Mouse (Mus musculus): ENCODE results near the gene Zfp961. TPM values are rescaled to one million over a fixed set of nuclear protein-coding genes. Genes with fewer than 3 reads are reported as not detected.
"Not testable (repeated sequence)": the region's sequence is repeated elsewhere in the genome, so short reads cannot be mapped to it uniquely, and the experiment has no call there.

The Zfp961 gene
- polyA plus RNA-seq, 1 experiment from 2014 or later: 22.9 TPM

GRCm38 (mm10) chr8:71952961-71953700 is 2.3 kb downstream of the Zfp961 start:
- H3K27ac ChIP-seq (ENCODE audit: low read depth, low read length); H3K4me1 ChIP-seq (ENCODE audit: control insufficient read depth, insufficient read depth, low read length); H3K9ac ChIP-seq (ENCODE audit: low read length); DNase-seq (ENCODE audit: low spot score); H3K4me2 ChIP-seq (ENCODE audit: low read depth); H3K4me3 ChIP-seq (ENCODE audit: low read depth, low read length); H3K27me3 ChIP-seq (ENCODE audit: control insufficient read depth, insufficient read depth, low read length); H3K9me3 ChIP-seq (ENCODE audit: control insufficient read depth, low read length); H3K36me3 ChIP-seq (ENCODE audit: control insufficient read depth, insufficient read depth, low read length); ATAC-seq (ENCODE audit: insufficient read depth, low FRiP score, low TSS enrichment): not testable (repeated sequence)
- WGBS: 94% methylated on average over 16 of the region's 16 CpGs

- DNase-seq (ENCODE audit: low spot score) (no peak), ATAC-seq (ENCODE audit: insufficient read depth, low FRiP score, low TSS enrichment) (no peak)
- WGBS: 96% methylated on average over 9 of the region's 9 CpGs
- H3K9me3 ChIP-seq (ENCODE audit: control insufficient read depth, low read length): no peaks in the 10 kb centered on the region
- no peaks in the 10 kb centered on the region for H3K36me3 ChIP-seq (ENCODE audit: control insufficient read depth, insufficient read depth, low read length)
- no peak overlapping the region for H3K4me2 ChIP-seq (ENCODE audit: low read depth)
- H3K4me1 ChIP-seq (ENCODE audit: control insufficient read depth, insufficient read depth, low read length): peaks cover 4% of the 10 kb centered on the region; the same call in 1 of the 2 replicates
- H3K27ac ChIP-seq (ENCODE audit: low read depth, low read length): no peak overlapping the region
- no peaks in the 10 kb centered on the region for H3K27me3 ChIP-seq (ENCODE audit: control insufficient read depth, insufficient read depth, low read length)
- H3K9ac ChIP-seq (ENCODE audit: low read length): no peak overlapping the region
- no peak overlapping the region for H3K4me3 ChIP-seq (ENCODE audit: low read depth, low read length)
Measured at GRCm38 (mm10) chr8:71954666-71955065, 3.8 kb downstream of the Zfp961 start.

GRCm38 (mm10) chr8:71960483-71960882 is 9.6 kb downstream of the Zfp961 start:
- no peaks in the 10 kb centered on the region for H3K27me3 ChIP-seq (ENCODE audit: control insufficient read depth, insufficient read depth, low read length)
- no peak overlapping the region for H3K9ac ChIP-seq (ENCODE audit: low read length)
- no peak overlapping the region for H3K27ac ChIP-seq (ENCODE audit: low read depth, low read length)
- H3K4me1 ChIP-seq (ENCODE audit: control insufficient read depth, insufficient read depth, low read length): no peaks in the 10 kb centered on the region
- DNase-seq (ENCODE audit: low spot score) (no peak), ATAC-seq (ENCODE audit: insufficient read depth, low FRiP score, low TSS enrichment) (no peak)
- peaks cover 6% of the 10 kb centered on the region for H3K36me3 ChIP-seq (ENCODE audit: control insufficient read depth, insufficient read depth, low read length)
- no peak overlapping the region for H3K4me3 ChIP-seq (ENCODE audit: low read depth, low read length)
- no peak overlapping the region for H3K4me2 ChIP-seq (ENCODE audit: low read depth)
- no peaks in the 10 kb centered on the region for H3K9me3 ChIP-seq (ENCODE audit: control insufficient read depth, low read length)

- Histone ChIP-seq H3K4me2 (ENCODE audit: low read depth) (no peak overlapping the region), H3K9ac (ENCODE audit: low read length) (no peak overlapping the region), H3K27ac (ENCODE audit: low read depth, low read length) (no peak overlapping the region), H3K9me3 (ENCODE audit: control insufficient read depth, low read length) (no peaks in the 10 kb centered on the region), H3K36me3 (ENCODE audit: control insufficient read depth, insufficient read depth, low read length) (peaks cover 13% of the 10 kb centered on the region), H3K27me3 (ENCODE audit: control insufficient read depth, insufficient read depth, low read length) (no peaks in the 10 kb centered on the region), H3K4me1 (ENCODE audit: control insufficient read depth, insufficient read depth, low read length) (no peaks in the 10 kb centered on the region), H3K4me3 (ENCODE audit: low read depth, low read length) (no peak overlapping the region)
- no peak for ATAC-seq (ENCODE audit: insufficient read depth, low FRiP score, low TSS enrichment)
- DNase-seq (ENCODE audit: low spot score): no peak
- 89% methylated on average over 5 of the region's 5 CpGs for WGBS
Measured at GRCm38 (mm10) chr8:71961796-71962195, 11.0 kb downstream of the Zfp961 start.

GRCm38 (mm10) chr8:71964051-71964450 is 13.2 kb downstream of the Zfp961 start:
- Histone ChIP-seq H3K9ac (ENCODE audit: low read length) (no peak overlapping the region), H3K36me3 (ENCODE audit: control insufficient read depth, insufficient read depth, low read length) (peaks cover 21% of the 10 kb centered on the region), H3K27me3 (ENCODE audit: control insufficient read depth, insufficient read depth, low read length) (no peaks in the 10 kb centered on the region), H3K4me1 (ENCODE audit: control insufficient read depth, insufficient read depth, low read length) (no peaks in the 10 kb centered on the region), H3K4me2 (ENCODE audit: low read depth) (no peak overlapping the region), H3K9me3 (ENCODE audit: control insufficient read depth, low read length) (no peaks in the 10 kb centered on the region), H3K27ac (ENCODE audit: low read depth, low read length) (no peak overlapping the region), H3K4me3 (ENCODE audit: low read depth, low read length) (no peak overlapping the region)
- WGBS: 92% methylated on average over 3 of the region's 3 CpGs
- DNase-seq (ENCODE audit: low spot score) (no peak), ATAC-seq (ENCODE audit: insufficient read depth, low FRiP score, low TSS enrichment) (no peak)

GRCm38 (mm10) chr8:71965166-71965565 is 14.3 kb downstream of the Zfp961 start:
- H3K9me3 ChIP-seq (ENCODE audit: control insufficient read depth, low read length): no peaks in the 10 kb centered on the region
- WGBS: 83% methylated on average over 2 of the region's 2 CpGs
- no peak for ATAC-seq (ENCODE audit: insufficient read depth, low FRiP score, low TSS enrichment)
- no peaks in the 10 kb centered on the region for H3K4me1 ChIP-seq (ENCODE audit: control insufficient read depth, insufficient read depth, low read length)
- no peak overlapping the region for H3K27ac ChIP-seq (ENCODE audit: low read depth, low read length)
- H3K4me2 ChIP-seq (ENCODE audit: low read depth): no peak overlapping the region
- no peak overlapping the region for H3K9ac ChIP-seq (ENCODE audit: low read length)
- DNase-seq (ENCODE audit: low spot score): no peak
- H3K4me3 ChIP-seq (ENCODE audit: low read depth, low read length): no peak overlapping the region
- H3K36me3 ChIP-seq (ENCODE audit: control insufficient read depth, insufficient read depth, low read length): peaks cover 21% of the 10 kb centered on the region
- H3K27me3 ChIP-seq (ENCODE audit: control insufficient read depth, insufficient read depth, low read length): no peaks in the 10 kb centered on the region

- Histone ChIP-seq H3K4me3 (ENCODE audit: low read depth, low read length) (no peak overlapping the region), H3K27ac (ENCODE audit: low read depth, low read length) (no peak overlapping the region), H3K27me3 (ENCODE audit: control insufficient read depth, insufficient read depth, low read length) (no peaks in the 10 kb centered on the region), H3K9me3 (ENCODE audit: control insufficient read depth, low read length) (no peaks in the 10 kb centered on the region), H3K36me3 (ENCODE audit: control insufficient read depth, insufficient read depth, low read length) (peaks cover 21% of the 10 kb centered on the region), H3K4me2 (ENCODE audit: low read depth) (no peak overlapping the region), H3K4me1 (ENCODE audit: control insufficient read depth, insufficient read depth, low read length) (no peaks in the 10 kb centered on the region), H3K9ac (ENCODE audit: low read length) (no peak overlapping the region)
- ATAC-seq (ENCODE audit: insufficient read depth, low FRiP score, low TSS enrichment) (no peak), DNase-seq (ENCODE audit: low spot score) (no peak)
Measured at GRCm38 (mm10) chr8:71966411-71966810, 15.6 kb downstream of the Zfp961 start.

- Histone ChIP-seq H3K27me3 (ENCODE audit: control insufficient read depth, insufficient read depth, low read length) (no peaks in the 10 kb centered on the region), H3K9me3 (ENCODE audit: control insufficient read depth, low read length) (no peaks in the 10 kb centered on the region), H3K4me1 (ENCODE audit: control insufficient read depth, insufficient read depth, low read length) (no peaks in the 10 kb centered on the region), H3K9ac (ENCODE audit: low read length) (no peak overlapping the region), H3K4me2 (ENCODE audit: low read depth) (no peak overlapping the region), H3K36me3 (ENCODE audit: control insufficient read depth, insufficient read depth, low read length) (peaks cover 21% of the 10 kb centered on the region), H3K4me3 (ENCODE audit: low read depth, low read length) (no peak overlapping the region), H3K27ac (ENCODE audit: low read depth, low read length) (no peak overlapping the region)
- ATAC-seq (ENCODE audit: insufficient read depth, low FRiP score, low TSS enrichment) (no peak), DNase-seq (ENCODE audit: low spot score) (no peak)
- WGBS: over 99% methylated on average over 5 of the region's 5 CpGs
Measured at GRCm38 (mm10) chr8:71967261-71967660, 16.4 kb downstream of the Zfp961 start.

GRCm38 (mm10) chr8:71968100-71968499 is 17.3 kb downstream of the Zfp961 start:
- peaks cover 21% of the 10 kb centered on the region for H3K36me3 ChIP-seq (ENCODE audit: control insufficient read depth, insufficient read depth, low read length)
- H3K9ac ChIP-seq (ENCODE audit: low read length): no peak overlapping the region
- WGBS: 91% methylated on average over 6 of the region's 6 CpGs

More at GRCm38 (mm10) chr8:71968100-71968499, 17.3 kb downstream of the Zfp961 start:
- H3K9me3 ChIP-seq (ENCODE audit: control insufficient read depth, low read length): no peaks in the 10 kb centered on the region
- no peak overlapping the region for H3K4me3 ChIP-seq (ENCODE audit: low read depth, low read length)
- no peak for ATAC-seq (ENCODE audit: insufficient read depth, low FRiP score, low TSS enrichment)
- no peaks in the 10 kb centered on the region for H3K27me3 ChIP-seq (ENCODE audit: control insufficient read depth, insufficient read depth, low read length)
- no peak for DNase-seq (ENCODE audit: low spot score)
- H3K4me2 ChIP-seq (ENCODE audit: low read depth): no peak overlapping the region
- H3K4me1 ChIP-seq (ENCODE audit: control insufficient read depth, insufficient read depth, low read length): no peaks in the 10 kb centered on the region
- H3K27ac ChIP-seq (ENCODE audit: low read depth, low read length): no peak overlapping the region

All from neural tube, embryonic 11.5 days (tissue).